ENCODE assay signal across 29 mouse cellular contexts in the genomic region with DNA sequence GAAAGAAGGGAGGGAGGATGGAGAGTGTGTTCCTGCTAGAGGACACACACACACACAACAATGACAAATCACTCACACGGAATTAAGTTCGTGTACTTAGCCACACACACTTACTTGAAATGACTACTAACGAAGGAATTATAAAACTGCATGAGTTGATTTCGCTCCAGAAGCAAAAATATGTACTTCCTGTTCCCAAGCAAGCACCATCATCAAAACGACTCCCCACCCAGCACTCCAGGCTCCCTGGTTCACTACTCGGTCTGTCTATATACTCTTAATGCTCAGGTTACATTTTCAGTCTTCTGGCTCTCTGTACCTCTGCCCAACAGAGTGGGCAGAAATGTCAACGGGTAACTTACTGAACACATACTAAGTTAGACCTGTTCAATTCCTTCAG.
A peak's percentile ranks its signal among the peaks of the same experiment; 100 is the strongest.
DNase-seq lines count a peak whose midpoint lies in the region; ATAC-seq and TF ChIP-seq lines count a peak whose summit lies in the region.
"Had no signal": no experiment of that assay in that cellular context is flagged by ENCODE, and none has a peak within 500 bp of the region (broad histone marks: within the 10 kb centered on the region; RNA-seq: fewer than 3 reads in every experiment).

No protein-coding gene starts in this region.

- TF ChIP-seq CTCF in gastrocnemius, adult 2 months (IDR thresholded peaks at IDR 0.05): no peak
- no peak for TF ChIP-seq CTCF in liver, postnatal 0 days (IDR thresholded peaks at IDR 0.05; ENCODE audit: low read depth)
- TF ChIP-seq CTCF in embryonic fibroblast, embryonic 13.5 days (IDR thresholded peaks at IDR 0.05; ENCODE audit: borderline replicate concordance, insufficient read depth, low read length): no peak

- no peaks in the 10 kb centered on the region for H3K9me3 ChIP-seq in liver, postnatal 0 days (ENCODE audit: low read length)
- H3K9me3 ChIP-seq in liver, embryonic 12.5 days (replicated peaks): no peaks in the 10 kb centered on the region
- H3K9me3 ChIP-seq: embryonic facial prominence, embryonic 10.5 days; embryonic facial prominence, embryonic 13.5 days; forebrain, embryonic 10.5 days; forebrain, embryonic 13.5 days; G1E; heart, embryonic 15.5 days; hindbrain, embryonic 12.5 days; hindbrain, embryonic 15.5 days had no signal

- DNase-seq in gastrocnemius, adult 2 months: no peak
- no peak for DNase-seq in gastrocnemius, adult 18-20 months (ENCODE audit: low spot score)
- DNase-seq in liver, postnatal 0 days: no peak
- no peak for DNase-seq in cerebellum, postnatal 25 days
- DNase-seq: adrenal gland, postnatal 10 days; adrenal gland, postnatal 36 days; B cell, adult 2 months; cerebellum, adult 11 months; cerebellum, adult 2 months; cerebellum, adult 9-11 months; cerebellum, postnatal 36 days; embryo, embryonic 11 days; forebrain, postnatal 0 days; gastrocnemius, postnatal 25 days; heart, adult 18-20 months; heart, postnatal 14 days had no signal

- intact Hi-C loops in gastrocnemius, adult 2 months (cut with DNase I): no loop called here

- ATAC-seq in liver, postnatal 0 days: no peak
- ATAC-seq in liver, embryonic 12.5 days: no peak
- ATAC-seq: forebrain, embryonic 13.5 days; forebrain, postnatal 0 days; Patski had no signal

- TF ChIP-seq EP300 in liver, postnatal 0 days (IDR thresholded peaks at IDR 0.05; ENCODE audit: low read depth): no peak

- no peak overlapping the region for H3K9ac ChIP-seq in liver, postnatal 0 days (replicated peaks)
- H3K9ac ChIP-seq in liver, embryonic 12.5 days: no peak overlapping the region
- H3K9ac ChIP-seq: embryonic facial prominence, embryonic 13.5 days; forebrain, embryonic 13.5 days; forebrain, postnatal 0 days; heart, embryonic 12.5 days; heart, embryonic 15.5 days; hindbrain, embryonic 12.5 days; hindbrain, embryonic 15.5 days had no signal

- H3K36me3 ChIP-seq in liver, postnatal 0 days (replicated peaks; ENCODE audit: insufficient read depth, low read length): no peaks in the 10 kb centered on the region
- H3K36me3 ChIP-seq in liver, embryonic 12.5 days: peaks cover 7% of the 10 kb centered on the region

- H3K4me2 ChIP-seq in liver, postnatal 0 days (ENCODE audit: low read depth, low read length): no peak overlapping the region
- H3K4me2 ChIP-seq in liver, embryonic 12.5 days: no peak overlapping the region
- H3K4me2 ChIP-seq: embryonic facial prominence, embryonic 13.5 days; forebrain, embryonic 13.5 days; heart, embryonic 12.5 days; heart, embryonic 15.5 days; hindbrain, embryonic 12.5 days; hindbrain, embryonic 15.5 days had no signal

- peaks cover 8% of the 10 kb centered on the region for H3K4me1 ChIP-seq in liver, postnatal 0 days (ENCODE audit: insufficient read depth)
- peaks cover 7% of the 10 kb centered on the region; the same call in 1 of the 2 replicates for H3K4me1 ChIP-seq in liver, embryonic 12.5 days
- H3K4me1 ChIP-seq in embryonic fibroblast, embryonic 13.5 days (ENCODE audit: control insufficient read depth, insufficient read depth, low read length): peaks cover 4% of the 10 kb centered on the region; the same call in 1 of the 2 replicates
- H3K4me1 ChIP-seq: embryonic facial prominence, embryonic 10.5 days; embryonic facial prominence, embryonic 13.5 days; forebrain, embryonic 10.5 days; forebrain, embryonic 13.5 days; heart, embryonic 15.5 days; hindbrain, embryonic 12.5 days had no signal

- peak overlapping the region; percentile 41; the same call in 1 of the 2 replicates for H3K27ac ChIP-seq in gastrocnemius, adult 2 months
- H3K27ac ChIP-seq in liver, postnatal 0 days (ENCODE audit: low read depth): 0 out of 2 replicates have a peak overlapping the region, but pooled peaks have one; percentile 30
- H3K27ac ChIP-seq in liver, embryonic 12.5 days: no peak overlapping the region
- H3K27ac ChIP-seq in embryonic fibroblast, embryonic 13.5 days (ENCODE audit: insufficient read depth, low read length): peak overlapping the region; percentile 58; the same call in 1 of the 2 replicates
- H3K27ac ChIP-seq: embryonic facial prominence, embryonic 10.5 days; embryonic facial prominence, embryonic 13.5 days; forebrain, embryonic 10.5 days; forebrain, embryonic 13.5 days; heart, embryonic 15.5 days; hindbrain, embryonic 12.5 days; hindbrain, embryonic 15.5 days had no signal

- no peak overlapping the region for H3K4me3 ChIP-seq in gastrocnemius, adult 2 months
- H3K4me3 ChIP-seq in liver, postnatal 0 days (ENCODE audit: low read depth, low read length): no peak overlapping the region
- H3K4me3 ChIP-seq in liver, embryonic 12.5 days: no peak overlapping the region
- no peak overlapping the region for H3K4me3 ChIP-seq in embryonic fibroblast, embryonic 13.5 days (ENCODE audit: insufficient read depth, low read length)
- H3K4me3 ChIP-seq: embryonic facial prominence, embryonic 10.5 days; embryonic facial prominence, embryonic 13.5 days; forebrain, embryonic 10.5 days; forebrain, embryonic 13.5 days; heart, embryonic 12.5 days; heart, embryonic 15.5 days; hindbrain, embryonic 12.5 days; hindbrain, embryonic 15.5 days had no signal

- 77% methylated on average over 7 of the region's 7 CpGs for WGBS in liver, postnatal 0 days (ENCODE audit: insufficient replicate concordance)
- WGBS in liver, embryonic 12.5 days (ENCODE audit: insufficient replicate concordance): 74% methylated on average over 7 of the region's 7 CpGs

- no peak for TF ChIP-seq POLR2A in embryonic fibroblast, embryonic 13.5 days (IDR thresholded peaks at IDR 0.05; ENCODE audit: low read depth, low read length)

- no peaks in the 10 kb centered on the region for H3K27me3 ChIP-seq in liver, postnatal 0 days (ENCODE audit: insufficient read depth, low read length)
- H3K27me3 ChIP-seq in liver, embryonic 12.5 days (replicated peaks): no peaks in the 10 kb centered on the region
- H3K27me3 ChIP-seq: CH12.LX; embryonic facial prominence, embryonic 13.5 days; forebrain, embryonic 13.5 days; heart, embryonic 12.5 days; heart, embryonic 15.5 days; hindbrain, embryonic 12.5 days; hindbrain, embryonic 15.5 days; Patski had no signal
